Mouse (Mus musculus) liver, postnatal 0 days (tissue): ENCODE measurements around the gene Trim2.

ENCODE experiments used
- CTCF ChIP-seq: sonication (generic); IDR thresholded peaks from 2 replicates; pipeline ENCODE4 v1.5.1; 2016; ENCODE audit warnings: antibody characterized with exemption, low read depth
- EP300 ChIP-seq: IDR thresholded peaks from 2 replicates; pipeline ENCODE4 v1.6.1; 2016; ENCODE audit warnings: antibody characterized with exemption, low read depth, mild to moderate bottlenecking

- no peak for TF ChIP-seq CTCF
- TF ChIP-seq EP300 = no peak
Observed at GRCm38 (mm10) chr3:84305010-84305692, 1.5 kb downstream of the Trim2 start.
